ENCODE assay signal across 10 mouse cellular contexts in genomic region chr13:56774304-56774703, GRCm38 (mm10). TPM values are rescaled to one million over a fixed set of nuclear protein-coding genes. Genes with fewer than 3 reads are reported as not detected.
DNase-seq lines count a peak whose midpoint lies in the region; ATAC-seq and TF ChIP-seq lines count a peak whose summit lies in the region.
"Had no signal": no experiment of that assay in that cellular context is flagged by ENCODE, and none has a peak within 500 bp of the region (broad histone marks: within the 10 kb centered on the region; RNA-seq: fewer than 3 reads in every experiment).

No protein-coding gene starts in this region.

- TF ChIP-seq EP300 in stomach, postnatal 0 days (optimal IDR thresholded peaks at IDR 0.05), result no peak

- H3K4me2 ChIP-seq in neural tube, embryonic 11.5 days (ENCODE audit: low read depth), result no peak overlapping the region
- H3K4me2 ChIP-seq in forebrain, postnatal 0 days (ENCODE audit: low read depth), result 0 out of 2 replicates have a peak overlapping the region, but pooled peaks have one; percentile 6
- H3K4me2 ChIP-seq in stomach, postnatal 0 days (replicated peaks; ENCODE audit: low read depth), result no peak overlapping the region

- TF ChIP-seq POLR2A in kidney, adult 2 months (IDR thresholded peaks at IDR 0.05; ENCODE audit: low read depth, low read length), result no peak

- no peaks in the 10 kb centered on the region for H3K27me3 ChIP-seq in neural tube, embryonic 11.5 days (ENCODE audit: control insufficient read depth, insufficient read depth, low read length)
- H3K27me3 ChIP-seq in forebrain, postnatal 0 days (ENCODE audit: insufficient read depth, low read length), result no peaks in the 10 kb centered on the region
- peaks cover 4% of the 10 kb centered on the region; the same call in 1 of the 2 replicates for H3K27me3 ChIP-seq in midbrain, embryonic 10.5 days (ENCODE audit: low read depth, poor library complexity, severe bottlenecking)
- no peaks in the 10 kb centered on the region for H3K27me3 ChIP-seq in stomach, postnatal 0 days (ENCODE audit: control insufficient read depth, insufficient read depth, low read length)
- H3K27me3 ChIP-seq in kidney, adult 2 months (replicated peaks; ENCODE audit: control insufficient read depth, insufficient read depth, low read length), result no peaks in the 10 kb centered on the region

- 43% methylated on average over 5 of the region's 5 CpGs for WGBS in neural tube, embryonic 11.5 days
- 9% methylated on average over 5 of the region's 5 CpGs for WGBS in forebrain, postnatal 0 days
- WGBS in midbrain, embryonic 10.5 days, result 47% methylated on average over 5 of the region's 5 CpGs
- 50% methylated on average over 5 of the region's 5 CpGs for WGBS in stomach, postnatal 0 days
- 66% methylated on average over 5 of the region's 5 CpGs for WGBS in kidney, adult 2 months

- no peak for TF ChIP-seq CTCF in forebrain, postnatal 0 days (IDR thresholded peaks at IDR 0.05; ENCODE audit: low read depth)
- no peak for TF ChIP-seq CTCF in stomach, postnatal 0 days (IDR thresholded peaks at IDR 0.05; ENCODE audit: low read depth)
- no peak for TF ChIP-seq CTCF in kidney, adult 2 months (conservative IDR thresholded peaks at IDR 0.05; ENCODE audit: insufficient read depth, insufficient read length, low read depth, low read length)
- no peak for TF ChIP-seq CTCF in left cerebral cortex, adult 2 months (IDR thresholded peaks at IDR 0.05)

- no peak for DNase-seq in neural tube, embryonic 11.5 days (ENCODE audit: low spot score)
- no peak for DNase-seq in neural tube, embryonic 10.5 days (ENCODE audit: extremely low spot score, low spot score)
- peak; percentile 74 for DNase-seq in forebrain, postnatal 0 days
- DNase-seq in midbrain, embryonic 10.5 days (ENCODE audit: low spot score), result no peak
- no peak for DNase-seq in stomach, postnatal 0 days (ENCODE audit: low spot score)
- no peak for DNase-seq in kidney, adult 2 months
- DNase-seq in gastrocnemius, postnatal 36 days, result no peak
- no peak for DNase-seq in left cerebral cortex, adult 2 months (ENCODE audit: extremely low spot score in 1 of 2, low spot score in 2 of 2)
- DNase-seq: cerebellum, adult 18-20 months had no signal

- H3K36me3 ChIP-seq in neural tube, embryonic 11.5 days (ENCODE audit: control insufficient read depth, insufficient read depth, low read length), result no peaks in the 10 kb centered on the region
- no peaks in the 10 kb centered on the region for H3K36me3 ChIP-seq in forebrain, postnatal 0 days (ENCODE audit: insufficient read depth)
- no peaks in the 10 kb centered on the region for H3K36me3 ChIP-seq in midbrain, embryonic 10.5 days
- no peaks in the 10 kb centered on the region for H3K36me3 ChIP-seq in stomach, postnatal 0 days (ENCODE audit: control insufficient read depth, insufficient read depth, low read length)
- H3K36me3 ChIP-seq in kidney, adult 2 months (ENCODE audit: control insufficient read depth, insufficient read depth, low read length), result no peaks in the 10 kb centered on the region

- no peak overlapping the region for H3K27ac ChIP-seq in neural tube, embryonic 11.5 days (ENCODE audit: low read depth, low read length)
- H3K27ac ChIP-seq in forebrain, postnatal 0 days (ENCODE audit: low read depth, low read length), result peak overlapping the region; percentile 71
- peak overlapping the region; percentile 61 for H3K27ac ChIP-seq in midbrain, embryonic 10.5 days (replicated peaks)
- no peak overlapping the region for H3K27ac ChIP-seq in stomach, postnatal 0 days (replicated peaks)
- H3K27ac ChIP-seq in kidney, adult 2 months (ENCODE audit: insufficient read depth, low read depth, low read length), result no peak overlapping the region
- H3K27ac ChIP-seq in left cerebral cortex, adult 2 months, result no peak overlapping the region

- no peaks in the 10 kb centered on the region for H3K4me1 ChIP-seq in neural tube, embryonic 11.5 days (ENCODE audit: control insufficient read depth, insufficient read depth, low read length)
- peaks cover 10% of the 10 kb centered on the region; the same call in 1 of the 2 replicates for H3K4me1 ChIP-seq in forebrain, postnatal 0 days (ENCODE audit: insufficient read depth)
- peaks cover 35% of the 10 kb centered on the region for H3K4me1 ChIP-seq in midbrain, embryonic 10.5 days
- H3K4me1 ChIP-seq in stomach, postnatal 0 days (replicated peaks; ENCODE audit: control insufficient read depth, insufficient read depth), result no peaks in the 10 kb centered on the region
- H3K4me1 ChIP-seq in kidney, adult 2 months (ENCODE audit: control insufficient read depth, insufficient read depth, low read length), result no peaks in the 10 kb centered on the region

- intact Hi-C loops in gastrocnemius, postnatal 36 days (cut with DNase I), result no loop called here
- intact Hi-C loops in left cerebral cortex, adult 2 months (cut with DNase I), result no loop called here

- H3K9me3 ChIP-seq in neural tube, embryonic 11.5 days (ENCODE audit: control insufficient read depth, low read length), result no peaks in the 10 kb centered on the region
- H3K9me3 ChIP-seq in forebrain, postnatal 0 days (ENCODE audit: low read length), result no peaks in the 10 kb centered on the region
- no peaks in the 10 kb centered on the region for H3K9me3 ChIP-seq in midbrain, embryonic 10.5 days (replicated peaks)
- H3K9me3 ChIP-seq in stomach, postnatal 0 days (ENCODE audit: control insufficient read depth, low read length), result no peaks in the 10 kb centered on the region

- 0 out of 2 replicates have a peak, but pooled peaks have one; percentile 13 for ATAC-seq in neural tube, embryonic 11.5 days (ENCODE audit: insufficient read depth, low FRiP score, low TSS enrichment)
- peak; percentile 95 for ATAC-seq in forebrain, postnatal 0 days
- 0 out of 2 replicates have a peak, but pooled peaks have one; percentile 29 for ATAC-seq in stomach, postnatal 0 days (ENCODE audit: low FRiP score, low TSS enrichment)

- no peak overlapping the region for H3K4me3 ChIP-seq in neural tube, embryonic 11.5 days (ENCODE audit: low read depth, low read length)
- no peak overlapping the region for H3K4me3 ChIP-seq in forebrain, postnatal 0 days (ENCODE audit: low read depth, low read length)
- no peak overlapping the region for H3K4me3 ChIP-seq in midbrain, embryonic 10.5 days
- no peak overlapping the region for H3K4me3 ChIP-seq in stomach, postnatal 0 days (ENCODE audit: low read depth, low read length)
- no peak overlapping the region for H3K4me3 ChIP-seq in kidney, adult 2 months (ENCODE audit: insufficient read depth, low read depth, low read length)
- H3K4me3 ChIP-seq in left cerebral cortex, adult 2 months, result no peak overlapping the region

- no peak overlapping the region for H3K9ac ChIP-seq in neural tube, embryonic 11.5 days (ENCODE audit: low read length)
- no peak overlapping the region for H3K9ac ChIP-seq in forebrain, postnatal 0 days
- H3K9ac ChIP-seq in stomach, postnatal 0 days (ENCODE audit: low read length), result no peak overlapping the region

RNA-seq across cellular contexts. Expression of gene Gm45623, which starts 20.7 kb away (rescaled TPM):
- polyA plus RNA-seq in neural tube, embryonic 11.5 days (2014; fragmentation: Nextera tagmentation; extraction: Ambion mirVana), result not detected in 2 replicates
- total RNA-seq in forebrain, postnatal 0 days (2014; rRNA removed), result 8.8 and 9.8 TPM in 2 replicates
- polyA plus RNA-seq in forebrain, postnatal 0 days (2015; fragmentation: Nextera tagmentation; extraction: Ambion mirVana), result 1.7 and 3.4 TPM in 2 replicates
- not detected in 2 replicates for polyA plus RNA-seq in midbrain, embryonic 10.5 days (2016; fragmentation: Nextera tagmentation; extraction: Ambion mirVana)
- polyA plus RNA-seq in stomach, postnatal 0 days (2015; fragmentation: Nextera tagmentation; extraction: Ambion mirVana), result 0.97 and 1.5 TPM in 2 replicates
- 0.06 and 0.08 TPM in 2 replicates for polyA plus RNA-seq in kidney, adult 2 months (2012; rRNA removed)
- total RNA-seq in gastrocnemius, postnatal 36 days (2021), result not detected
- total RNA-seq in left cerebral cortex, adult 2 months (2021), result 1 to 10 TPM; 8.1 to 10.0 TPM
- polyA plus RNA-seq: heart, embryonic 14.5 days had no signal

Comparison
In these comparisons a context has a peak if more than half of its experiments do, and no peak if none do; other contexts are left out.
1. ATAC-seq: peak in every context shown above with its lines; median percentile 95 in forebrain, postnatal 0 days; 29 in stomach, postnatal 0 days; 13 in neural tube, embryonic 11.5 days.
2. H3K27ac ChIP-seq: peak in forebrain, postnatal 0 days (single experiment) and midbrain, embryonic 10.5 days (single experiment); none in neural tube, embryonic 11.5 days (single experiment), stomach, postnatal 0 days (single experiment), kidney, adult 2 months (single experiment) and left cerebral cortex, adult 2 months (single experiment).